Mouse (Mus musculus) fat pad, adult 2 months (tissue): Measurements from ENCODE around the gene Sesn1.
"Not testable (repeated sequence)": the region's sequence is repeated elsewhere in the genome, so short reads cannot be mapped to it uniquely, and the experiment has no call there.

Experiments used
- DNase-seq: peaks from one replicate; pipeline ENCODE4 v3.0.0-alpha.2; 2011; ENCODE audit warnings: low read depth, low spot score; ENCODE audit errors: extremely low read depth

The Sesn1 gene

GRCm38 (mm10) chr10:41821171-41821570, 11.4 kb downstream of the Sesn1 start:
- no peak for DNase-seq

GRCm38 (mm10) chr10:41822573-41823281, 13.0 kb downstream of the Sesn1 start:
- no peak for DNase-seq

DNA sequence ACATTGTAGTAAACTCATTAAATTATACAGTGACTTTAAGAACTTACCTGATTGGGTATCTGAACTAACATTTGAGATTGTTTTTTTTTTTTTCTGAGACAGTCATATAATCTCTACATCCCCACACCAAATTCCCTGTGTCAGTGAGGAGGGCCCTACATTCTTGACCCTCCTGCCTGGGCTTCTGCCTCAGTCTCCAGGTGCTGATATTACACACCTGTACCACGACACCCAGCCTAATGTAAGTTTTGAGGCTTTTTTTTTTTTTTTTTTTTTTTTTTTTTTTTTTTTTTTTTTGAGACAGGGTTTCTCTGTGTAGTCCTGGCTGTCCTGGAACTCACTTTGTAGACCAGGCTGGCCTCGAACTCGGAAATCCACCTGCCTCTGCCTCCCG, 13.5 kb downstream of the Sesn1 start:
- DNase-seq: not testable (repeated sequence)

- DNase-seq: no peak
These were observed 14.2 kb downstream of the Sesn1 start for GRCm38 (mm10) chr10:41823916-41824315.

DNA sequence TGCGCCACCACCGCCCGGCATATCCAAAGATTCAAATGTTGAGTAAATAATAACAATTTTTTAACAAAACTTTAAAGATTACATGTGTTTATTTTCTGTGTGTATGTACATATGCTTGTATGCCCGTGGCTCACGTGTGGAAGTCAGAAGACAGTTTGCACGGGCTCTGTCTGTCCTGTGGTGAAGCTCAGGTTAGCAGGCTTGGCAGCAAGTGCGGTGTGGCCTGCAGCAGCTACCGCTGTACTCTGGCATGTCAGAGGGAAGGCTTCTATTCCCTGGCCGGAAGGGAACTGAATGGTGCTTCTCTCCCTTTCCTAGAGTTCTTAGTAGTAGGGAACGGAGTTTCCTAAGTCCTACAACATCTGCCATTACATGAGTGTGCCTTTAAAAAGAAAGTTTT, 15.3 kb downstream of the Sesn1 start:
- no peak for DNase-seq

DNA sequence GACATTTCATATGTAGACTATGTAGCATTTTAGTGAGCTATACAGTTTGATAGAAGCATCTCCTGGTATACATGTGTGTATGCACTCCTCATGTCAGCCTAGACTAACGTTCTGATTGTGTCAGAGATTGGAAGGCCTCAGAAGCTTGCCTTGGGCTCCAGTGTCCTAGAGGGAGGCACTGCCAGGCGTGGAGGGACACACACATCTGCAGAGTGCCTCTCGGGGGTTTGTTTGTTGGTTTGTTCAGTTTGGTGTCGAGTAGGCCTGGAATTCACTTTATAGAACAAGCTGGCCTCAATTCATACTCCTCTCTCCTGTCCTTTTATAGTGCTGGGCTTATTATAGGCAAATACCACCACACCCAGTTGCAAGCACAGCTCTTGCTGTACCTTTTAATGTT, 16.3 kb downstream of the Sesn1 start:
- DNase-seq: no peak

DNA sequence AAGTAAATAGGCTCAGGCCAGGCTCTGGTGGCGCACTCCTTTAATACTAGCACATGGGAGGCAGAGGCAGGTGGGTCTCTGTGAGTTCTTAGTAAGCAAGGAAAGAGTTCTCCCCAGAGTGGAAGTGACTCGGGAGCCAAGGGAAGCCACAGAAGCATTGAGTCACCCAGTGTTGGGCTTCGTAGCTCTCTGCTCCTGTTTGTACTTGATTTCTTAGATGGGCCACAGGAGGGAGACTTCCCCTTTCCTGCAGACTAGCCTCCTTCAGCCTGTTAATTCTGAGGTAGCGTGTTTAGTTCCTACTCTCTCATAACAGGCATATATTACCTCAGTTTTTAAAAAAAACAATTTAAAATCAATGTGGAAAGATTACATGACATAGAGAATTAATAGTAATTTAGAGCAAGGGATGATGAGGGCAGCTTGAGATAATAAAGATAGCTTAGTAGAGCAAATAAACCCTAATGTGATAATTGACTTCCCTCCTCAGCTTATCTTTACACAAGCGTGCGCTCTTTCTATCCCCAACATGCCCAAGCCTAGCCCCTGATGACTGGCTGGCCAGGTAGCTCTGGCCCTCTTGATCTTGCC, 16.9 kb downstream of the Sesn1 start:
- DNase-seq: no peak

DNA sequence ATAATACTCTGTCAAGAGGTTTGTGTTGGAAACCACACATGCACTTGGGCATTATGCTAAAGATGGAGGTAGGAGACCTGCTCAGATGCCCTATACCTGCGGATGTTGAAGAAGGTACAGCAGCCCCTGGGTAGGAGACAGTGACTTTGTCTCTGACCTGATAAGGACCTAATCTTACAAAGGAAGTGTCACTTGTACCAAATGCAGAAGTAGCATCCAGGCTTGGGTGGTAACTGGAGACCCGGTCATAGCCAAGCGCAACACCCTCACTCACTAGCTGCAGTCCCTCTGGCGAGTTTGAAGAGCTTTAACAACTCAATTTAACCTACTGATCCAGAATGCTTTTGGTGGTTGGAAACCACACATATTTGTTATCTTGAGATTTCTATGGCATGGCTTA, 18.0 kb downstream of the Sesn1 start:
- DNase-seq: no peak

DNA sequence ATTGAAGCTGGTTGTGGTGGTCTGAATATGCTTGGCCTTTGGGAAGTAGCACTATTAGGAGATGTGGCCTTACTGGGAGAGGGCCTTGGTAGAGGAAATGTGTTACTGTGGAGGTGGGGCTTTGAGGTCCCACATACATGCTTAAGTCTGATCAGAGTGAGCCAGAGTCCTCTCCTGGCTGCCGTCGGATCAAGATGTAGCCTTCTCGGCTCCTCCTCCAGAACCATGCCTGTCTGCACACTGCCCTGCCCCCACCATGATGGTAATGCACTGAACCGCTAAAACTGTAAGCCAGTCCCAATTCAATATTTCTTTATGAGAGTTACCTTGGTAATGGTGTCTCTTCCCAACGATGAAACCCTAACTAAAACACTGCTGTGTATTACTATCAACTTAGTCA, 19.5 kb downstream of the Sesn1 start:
- no peak for DNase-seq

GRCm38 (mm10) chr10:41829980-41830379, 20.2 kb downstream of the Sesn1 start:
- DNase-seq: no peak

GRCm38 (mm10) chr10:41830445-41830844, 20.7 kb downstream of the Sesn1 start:
- DNase-seq: no peak

GRCm38 (mm10) chr10:41830851-41831522, 21.3 kb downstream of the Sesn1 start:
- DNase-seq: no peak

DNA sequence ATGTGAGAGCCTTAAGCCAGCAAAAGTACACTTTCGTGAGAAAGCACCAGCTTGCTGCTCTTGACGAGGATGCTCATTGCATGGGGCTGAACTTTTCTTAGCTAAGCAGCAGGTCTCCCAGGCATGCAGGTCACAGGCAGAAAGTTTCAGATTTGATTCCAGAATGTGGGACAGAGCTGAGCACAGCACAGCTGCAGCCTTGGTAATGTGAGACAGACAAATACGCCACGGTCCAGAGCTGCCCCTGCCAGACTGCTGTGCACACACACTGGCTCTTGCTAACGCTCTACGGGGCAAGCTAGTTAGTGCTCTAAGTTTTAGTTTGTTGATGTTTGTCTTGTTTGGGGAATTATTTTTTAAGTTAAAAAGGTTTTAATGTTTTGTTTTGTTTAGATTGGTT, 22.5 kb downstream of the Sesn1 start:
- no peak for DNase-seq

DNA sequence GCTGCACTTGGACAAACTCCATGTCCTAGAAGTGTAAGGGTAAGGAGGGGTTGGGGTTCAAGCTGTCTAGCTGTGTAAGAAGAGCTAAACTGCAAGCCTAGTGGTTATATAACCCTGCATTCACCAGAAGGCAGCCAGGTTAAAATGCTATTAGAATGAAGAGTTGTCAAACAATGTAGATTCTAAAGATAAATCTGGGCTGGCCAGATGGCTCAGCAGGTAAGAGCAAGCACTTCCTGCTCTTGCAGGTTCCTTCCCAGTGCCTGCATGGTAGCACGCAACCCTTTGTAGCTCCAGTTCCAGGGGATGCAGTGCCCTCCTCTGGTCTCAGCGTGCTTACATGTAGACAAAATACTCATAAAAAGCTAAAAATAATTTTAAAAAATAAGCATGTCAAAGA, 24.4 kb downstream of the Sesn1 start:
- no peak for DNase-seq

- no peak for DNase-seq
These were observed 29.2 kb downstream of the Sesn1 start for GRCm38 (mm10) chr10:41838911-41839310.

DNA sequence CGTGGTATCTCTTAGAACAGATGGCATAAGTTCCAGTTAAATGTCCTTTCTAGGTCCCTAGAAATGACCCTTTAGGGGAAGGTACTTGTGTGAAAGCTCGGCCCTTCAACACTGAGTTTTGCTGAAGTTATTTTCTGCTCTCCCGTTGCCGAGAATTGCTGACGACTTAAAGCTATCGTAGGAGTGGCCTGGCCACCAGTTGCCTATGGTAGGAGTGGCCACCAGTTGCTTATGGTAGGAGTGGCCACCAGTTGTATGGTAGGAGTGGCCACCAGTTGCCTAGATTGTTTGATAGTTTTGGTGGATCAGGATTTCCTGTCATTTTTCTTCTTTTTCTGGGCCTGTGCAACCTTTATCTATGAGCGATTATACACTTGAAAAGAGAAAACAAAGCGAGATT, 38.0 kb downstream of the Sesn1 start:
- no peak for DNase-seq

GRCm38 (mm10) chr10:41848721-41849120, 39.0 kb downstream of the Sesn1 start:
- no peak for DNase-seq

DNA sequence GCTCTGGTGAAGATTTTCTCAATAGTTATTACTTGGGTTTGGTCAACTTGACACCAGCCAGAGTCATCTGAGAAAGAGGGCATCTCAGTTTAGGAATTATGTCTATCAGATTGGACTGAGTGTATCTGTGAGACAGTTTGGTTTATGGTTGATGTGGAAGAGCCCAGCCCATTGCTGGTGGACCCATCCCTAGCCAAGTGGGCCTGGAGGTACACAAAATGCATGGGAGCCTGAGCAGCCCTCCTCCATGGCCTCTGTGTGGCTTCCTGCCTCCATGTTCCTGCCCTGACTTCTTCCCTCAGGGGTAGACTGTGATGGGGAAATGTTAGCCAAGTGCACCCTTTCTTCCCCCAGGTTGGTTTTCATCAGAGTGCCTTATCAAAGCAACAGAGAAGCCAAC, 50.1 kb downstream of the Sesn1 start:
- DNase-seq: no peak

DNA sequence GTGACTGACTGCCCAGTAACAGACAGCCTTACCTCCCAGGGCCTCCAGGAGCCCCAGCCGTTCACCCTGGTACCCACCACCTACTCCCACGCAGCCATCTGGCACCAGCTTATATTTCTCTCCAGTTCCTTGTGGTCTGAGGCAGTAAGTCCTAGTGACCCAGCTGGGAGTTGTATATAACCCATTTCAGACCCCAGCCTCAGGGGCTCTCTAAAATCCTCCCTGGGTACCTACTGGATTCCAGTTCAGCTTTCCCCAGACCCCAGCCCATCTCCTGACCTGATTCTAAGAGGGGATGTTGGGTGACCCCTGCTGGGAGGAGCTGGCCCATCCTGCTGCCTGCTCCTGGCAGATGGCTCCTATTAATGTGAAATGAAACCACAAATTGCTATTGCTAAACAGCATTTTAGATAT, 50.5 kb downstream of the Sesn1 start:
- no peak for DNase-seq

DNA sequence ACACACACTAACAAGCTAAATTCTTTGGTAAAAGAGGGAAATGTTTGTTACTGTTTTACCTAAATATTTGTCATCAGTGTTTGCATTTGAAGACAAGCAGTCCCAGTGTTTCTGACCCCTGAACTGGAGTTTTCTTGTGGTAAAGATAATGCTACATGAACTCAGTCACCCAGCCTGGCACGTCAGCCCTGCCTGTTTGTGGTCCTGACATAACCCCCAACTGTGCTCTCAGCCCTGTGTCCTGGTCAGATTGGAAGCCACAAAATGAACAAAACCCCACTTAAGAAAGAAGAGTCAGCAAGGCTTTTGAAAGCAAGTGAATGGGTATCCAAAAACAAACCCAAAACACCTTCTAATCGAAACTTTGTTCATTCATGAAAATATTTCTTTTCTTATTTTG, 53.3 kb downstream of the Sesn1 start:
- DNase-seq: no peak

GRCm38 (mm10) chr10:41866069-41866837, 56.5 kb downstream of the Sesn1 start:
- DNase-seq: no peak

- DNase-seq: no peak
These were observed 57.1 kb downstream of the Sesn1 start for GRCm38 (mm10) chr10:41866838-41867154.
